Mouse (Mus musculus) embryonic facial prominence, embryonic 14.5 days (tissue): Measurements from ENCODE around the gene Dse. TPM values are rescaled to one million over a fixed set of nuclear protein-coding genes. Genes with fewer than 3 reads are reported as not detected.

ENCODE experiments used
- ATAC-seq: fragments of 200-750 bp; cut with Nextera tagmentation; 2 replicates; pipeline ENCODE4 v1.8.0; 2017; ENCODE audit warnings: low read depth, moderate number of reproducible peaks, moderate TSS enrichment
- DNase-seq: peaks from one replicate; pipeline ENCODE4 v3.0.0-alpha.2; 2015; ENCODE audit warnings: low spot score
- H3K27ac ChIP-seq: fragments of 300-500 bp; sonication (generic); replicated peaks from 2 replicates; pipeline ENCODE4 v1.5.1; 2014; ENCODE audit warnings: low read depth, mild to moderate bottlenecking, low read length, moderate library complexity
- H3K27me3 ChIP-seq: fragments of 300-500 bp; sonication (generic); replicated peaks from 2 replicates; pipeline ENCODE4 v1.6.1; 2014; ENCODE audit warnings: low read length; ENCODE audit not compliant: control insufficient read depth, insufficient read depth
- H3K36me3 ChIP-seq: fragments of 300-500 bp; sonication (generic); 2 replicates; pipeline ENCODE4 v1.6.1; 2014; ENCODE audit warnings: low read length, mixed read lengths; ENCODE audit not compliant: control insufficient read depth, insufficient read depth
- H3K4me1 ChIP-seq: fragments of 300-500 bp; sonication (generic); 2 replicates; pipeline ENCODE4 v1.6.1; 2014; ENCODE audit warnings: antibody characterized with exemption, low read length; ENCODE audit not compliant: control insufficient read depth, insufficient read depth
- H3K4me2 ChIP-seq: fragments of 300-500 bp; sonication (generic); 2 replicates; pipeline ENCODE4 v1.6.1; 2014; ENCODE audit warnings: low read depth, mild to moderate bottlenecking, low read length, moderate library complexity, mixed read lengths
- H3K4me3 ChIP-seq: fragments of 300-500 bp; sonication (generic); 2 replicates; pipeline ENCODE4 v1.5.1; 2014; ENCODE audit warnings: low read depth, mild to moderate bottlenecking, low read length
- H3K9ac ChIP-seq: fragments of 300-500 bp; sonication (generic); 2 replicates; pipeline ENCODE4 v1.6.1; 2014; ENCODE audit warnings: low read depth, mild to moderate bottlenecking, low read length, moderate library complexity, mixed read lengths
- H3K9me3 ChIP-seq: fragments of 300-500 bp; sonication (generic); 2 replicates; pipeline ENCODE4 v1.6.1; 2016; ENCODE audit warnings: low read length; ENCODE audit not compliant: control insufficient read depth
- WGBS: fragments of 180-500 bp; shearing (Covaris S2); extraction: QIAGEN DNeasy Blood & Tissue Kit; methylation state at CpG from one replicate; pipeline ENCODE4 v1.1.7; 2014; 5-methylcytosine and 5-hydroxymethylcytosine counted together
- polyA plus RNA-seq: library from polyadenylated mRNA; unstranded; fragments of >200 nt; fragmentation: Nextera tagmentation; extraction: Ambion mirVana; gene quantifications from 2 replicates; pipeline ENCODE4 v1.2.1, GENCODE M21; 2014

Gene Dse
- polyA plus RNA-seq, 1 experiment from 2014 or later = 46.7 TPM

GRCm38 (mm10) chr10:34209951-34210350 lies 2.4 kb upstream of the Dse start:
- no peak overlapping the region for H3K9ac ChIP-seq
- H3K9me3 ChIP-seq = no peaks in the 10 kb centered on the region
- ATAC-seq (no peak), DNase-seq (no peak)
- no peaks in the 10 kb centered on the region for H3K27me3 ChIP-seq
- H3K4me3 ChIP-seq = no peak overlapping the region
- H3K36me3 ChIP-seq = no peaks in the 10 kb centered on the region
- peaks cover 10% of the 10 kb centered on the region for H3K4me1 ChIP-seq
- no peak overlapping the region for H3K27ac ChIP-seq
- no peak overlapping the region for H3K4me2 ChIP-seq

- ATAC-seq = no peak
- Histone ChIP-seq H3K9ac (peak overlapping the region; percentile 85), H3K27me3 (no peaks in the 10 kb centered on the region), H3K27ac (peak overlapping the region; percentile 93), H3K4me3 (peak overlapping the region; percentile 70), H3K9me3 (no peaks in the 10 kb centered on the region), H3K4me2 (peak overlapping the region; percentile 60), H3K4me1 (peaks cover 13% of the 10 kb centered on the region), H3K36me3 (no peaks in the 10 kb centered on the region)
- DNase-seq = peak; percentile 24
- 5% methylated on average over 13 of the region's 13 CpGs for WGBS
Observed at GRCm38 (mm10) chr10:34208031-34208430, 516 bp upstream of the Dse start.

- H3K4me3 ChIP-seq = peak overlapping the region; percentile 70
- peak overlapping the region; percentile 85 for H3K9ac ChIP-seq
- H3K9me3 ChIP-seq = no peaks in the 10 kb centered on the region
- H3K36me3 ChIP-seq = no peaks in the 10 kb centered on the region
- 0% methylated on average over 16 of the region's 65 CpGs for WGBS
- no peaks in the 10 kb centered on the region for H3K27me3 ChIP-seq
- peaks cover 13% of the 10 kb centered on the region for H3K4me1 ChIP-seq
- DNase-seq (peak; percentile 92), ATAC-seq (peak; percentile 97)
- peak overlapping the region; percentile 60 for H3K4me2 ChIP-seq
- H3K27ac ChIP-seq = peak overlapping the region; percentile 93
Observed at GRCm38 (mm10) chr10:34206783-34207502, 572 bp downstream of the Dse start.

- WGBS = under 1% methylated on average over 15 of the region's 15 CpGs
- H3K4me3 ChIP-seq = peak overlapping the region; percentile 70
- peaks cover 13% of the 10 kb centered on the region for H3K4me1 ChIP-seq
- H3K27me3 ChIP-seq = no peaks in the 10 kb centered on the region
- H3K9me3 ChIP-seq = no peaks in the 10 kb centered on the region
- ATAC-seq = peak; percentile 45; the same call in 1 of the 2 replicates
- peak overlapping the region; percentile 93 for H3K27ac ChIP-seq
- H3K9ac ChIP-seq = peak overlapping the region; percentile 85
- H3K4me2 ChIP-seq = peak overlapping the region; percentile 60
- no peak for DNase-seq
- H3K36me3 ChIP-seq = no peaks in the 10 kb centered on the region
Observed at GRCm38 (mm10) chr10:34206436-34206782, 1.1 kb downstream of the Dse start.

- Histone ChIP-seq H3K4me3 (peak overlapping the region; percentile 70), H3K9me3 (no peaks in the 10 kb centered on the region), H3K4me2 (peak overlapping the region; percentile 60), H3K36me3 (no peaks in the 10 kb centered on the region), H3K27ac (no peak overlapping the region), H3K9ac (no peak overlapping the region), H3K4me1 (peaks cover 13% of the 10 kb centered on the region), H3K27me3 (no peaks in the 10 kb centered on the region)
- no peak for DNase-seq
- no peak for ATAC-seq
- WGBS = 87% methylated on average over 1 of the region's 1 CpGs
Observed at GRCm38 (mm10) chr10:34205825-34206224, 1.7 kb downstream of the Dse start.

- H3K27ac ChIP-seq = no peak overlapping the region
- H3K27me3 ChIP-seq = no peaks in the 10 kb centered on the region
- H3K36me3 ChIP-seq = peaks cover 4% of the 10 kb centered on the region; the same call in 1 of the 2 replicates
- no peak overlapping the region for H3K9ac ChIP-seq
- no peak overlapping the region for H3K4me2 ChIP-seq
- no peak for ATAC-seq
- no peak overlapping the region for H3K4me3 ChIP-seq
- H3K4me1 ChIP-seq = peaks cover 15% of the 10 kb centered on the region
- WGBS = 88% methylated on average over 1 of the region's 1 CpGs
- no peak for DNase-seq
- peaks cover 4% of the 10 kb centered on the region; the same call in 1 of the 2 replicates for H3K9me3 ChIP-seq
Observed at GRCm38 (mm10) chr10:34200689-34201088, 6.8 kb downstream of the Dse start.

GRCm38 (mm10) chr10:34198574-34198973 lies 8.9 kb downstream of the Dse start:
- DNase-seq (peak; percentile 41), ATAC-seq (0 out of 2 replicates have a peak, but pooled peaks have one; percentile 33)
- H3K27me3 ChIP-seq = no peaks in the 10 kb centered on the region
- H3K36me3 ChIP-seq = peaks cover 4% of the 10 kb centered on the region; the same call in 1 of the 2 replicates
- peaks cover 10% of the 10 kb centered on the region for H3K4me1 ChIP-seq
- H3K9ac ChIP-seq = no peak overlapping the region
- H3K4me2 ChIP-seq = no peak overlapping the region
- WGBS = 57% methylated on average over 3 of the region's 3 CpGs
- H3K27ac ChIP-seq = no peak overlapping the region
- H3K9me3 ChIP-seq = peaks cover 4% of the 10 kb centered on the region; the same call in 1 of the 2 replicates
- no peak overlapping the region for H3K4me3 ChIP-seq

DNA sequence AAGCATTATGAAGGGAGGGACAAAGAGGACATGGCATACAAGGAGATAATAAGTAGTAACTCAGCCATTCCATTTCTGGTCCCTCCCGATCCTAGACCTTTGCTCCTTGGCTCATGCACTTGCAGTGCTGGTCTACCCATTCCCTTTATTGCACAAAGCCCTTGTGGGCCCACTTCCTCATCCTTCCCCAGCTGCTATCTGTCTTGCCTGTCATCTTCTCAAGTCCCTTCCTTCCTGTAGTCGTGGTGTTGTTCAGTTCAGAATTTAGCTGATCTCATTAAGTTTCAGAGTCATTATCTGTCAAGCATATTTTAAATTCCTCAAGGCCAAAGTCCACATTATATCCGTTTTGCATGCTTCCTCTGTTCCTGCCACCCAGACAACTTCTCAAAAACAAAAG lies 9.5 kb downstream of the Dse start:
- no peak overlapping the region for H3K4me2 ChIP-seq
- H3K9ac ChIP-seq = no peak overlapping the region
- H3K27me3 ChIP-seq = no peaks in the 10 kb centered on the region
- no peak for ATAC-seq
- peaks cover 4% of the 10 kb centered on the region; the same call in 1 of the 2 replicates for H3K36me3 ChIP-seq
- peaks cover 10% of the 10 kb centered on the region for H3K4me1 ChIP-seq
- H3K27ac ChIP-seq = no peak overlapping the region
- 39% methylated on average over 3 of the region's 3 CpGs for WGBS
- DNase-seq = no peak
- no peak overlapping the region for H3K4me3 ChIP-seq
- H3K9me3 ChIP-seq = peaks cover 4% of the 10 kb centered on the region; the same call in 1 of the 2 replicates

GRCm38 (mm10) chr10:34197269-34197668 lies 10.2 kb downstream of the Dse start:
- peak; percentile 26 for DNase-seq
- ATAC-seq = peak; percentile 55; the same call in 1 of the 2 replicates
- no peak overlapping the region for H3K9ac ChIP-seq
- no peak overlapping the region for H3K4me2 ChIP-seq
- H3K27me3 ChIP-seq = no peaks in the 10 kb centered on the region
- H3K27ac ChIP-seq = no peak overlapping the region
- H3K4me1 ChIP-seq = peaks cover 10% of the 10 kb centered on the region
- H3K36me3 ChIP-seq = peaks cover 4% of the 10 kb centered on the region; the same call in 1 of the 2 replicates
- no peak overlapping the region for H3K4me3 ChIP-seq
- WGBS = 69% methylated on average over 3 of the region's 3 CpGs
- H3K9me3 ChIP-seq = peaks cover 4% of the 10 kb centered on the region; the same call in 1 of the 2 replicates
